Mouse (Mus musculus) kidney, postnatal 25 days (tissue): Measurements from ENCODE around the gene Gnb5.
A peak's percentile ranks its signal among the peaks of the same experiment; 100 is the strongest.

ENCODE experiments used
- DNase-seq, 2 experiments: peaks; one replicate each; pipeline ENCODE4 v3.0.0; 2021; ENCODE audit warnings: mixed read lengths in 2 of 2

The Gnb5 gene

DNA sequence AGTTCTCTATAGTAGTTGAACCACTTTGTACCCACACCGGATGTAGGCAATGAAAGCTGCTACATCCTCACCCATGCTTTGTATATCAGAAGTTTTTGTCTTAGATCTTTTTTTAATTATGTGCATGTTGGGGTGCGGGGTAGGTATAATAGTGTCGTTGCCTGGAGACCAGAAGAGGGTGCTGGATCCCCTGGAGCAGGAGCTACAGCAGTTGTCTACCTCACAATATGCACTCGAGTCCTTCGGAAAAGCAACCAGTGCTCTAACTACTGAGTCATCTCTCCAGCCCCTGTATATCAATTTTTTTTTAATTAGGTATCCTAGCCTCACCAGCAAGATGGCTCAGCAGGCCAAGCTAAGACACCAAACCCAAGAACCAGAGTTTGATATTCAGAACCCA lies 927 bp downstream of the Gnb5 start:
- DNase-seq = no peak

GRCm38 (mm10) chr9:75308621-75309020 lies 2.5 kb downstream of the Gnb5 start:
- no peak for DNase-seq

- peak; percentile 71 to 90 for DNase-seq
Observed at GRCm38 (mm10) chr9:75312008-75312407, 5.9 kb downstream of the Gnb5 start.

- no peak for DNase-seq
Observed at GRCm38 (mm10) chr9:75313138-75313831, 7.2 kb downstream of the Gnb5 start.

GRCm38 (mm10) chr9:75313832-75314516 lies 7.9 kb downstream of the Gnb5 start:
- DNase-seq = peak; percentile 76 to 84

DNA sequence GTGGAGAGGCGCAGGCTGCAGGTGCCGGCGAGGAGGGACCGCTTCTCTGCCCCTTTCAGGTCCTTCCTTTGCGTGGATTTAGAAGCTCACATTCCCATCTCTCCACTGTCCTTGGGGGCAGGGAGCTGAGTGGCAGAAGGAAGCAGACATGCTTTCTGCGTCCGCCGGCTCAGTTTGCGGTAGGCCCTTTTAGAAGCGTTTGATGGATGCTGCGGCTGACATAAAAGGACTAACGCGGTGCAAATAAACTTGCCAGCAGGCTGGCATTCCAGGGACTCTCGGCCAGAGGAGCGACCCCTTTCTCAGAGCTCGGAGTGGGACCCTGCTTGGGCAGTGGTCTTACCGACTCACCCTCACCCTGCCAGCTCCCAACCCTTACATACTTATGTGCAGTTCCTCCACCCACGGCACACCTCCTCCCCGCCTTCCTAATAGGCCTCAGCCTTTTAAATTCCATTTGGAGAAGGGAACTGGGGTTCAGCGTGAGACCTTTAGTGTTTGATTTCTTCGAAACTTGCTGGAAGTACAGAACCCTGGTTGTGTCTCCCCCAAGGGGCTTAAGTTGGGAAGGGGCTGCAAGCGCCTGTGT lies 8.5 kb downstream of the Gnb5 start:
- DNase-seq = peak in 1 of 2 experiments; percentile 7

- no peak for DNase-seq
Observed at GRCm38 (mm10) chr9:75315238-75315637, 9.2 kb downstream of the Gnb5 start.

DNA sequence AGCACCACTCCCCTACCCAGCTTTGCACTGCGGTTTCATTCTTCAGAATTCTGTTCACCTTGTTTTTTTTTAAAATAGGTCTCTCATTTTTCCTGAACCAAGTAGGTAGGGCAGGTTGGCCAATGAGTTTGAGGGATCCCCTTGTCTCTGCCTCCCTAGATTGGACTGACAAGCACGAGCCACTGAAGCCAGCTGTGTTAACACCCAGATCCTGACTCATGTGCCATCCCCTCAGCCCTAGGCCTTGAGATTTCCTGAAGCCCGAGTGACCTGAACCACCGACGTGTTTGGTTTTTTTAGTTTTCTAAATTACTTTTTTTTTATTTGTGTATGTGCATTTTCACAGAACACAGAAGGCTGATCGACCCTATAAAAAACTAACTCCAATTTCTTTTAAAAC lies 10.7 kb downstream of the Gnb5 start:
- DNase-seq = no peak

DNA sequence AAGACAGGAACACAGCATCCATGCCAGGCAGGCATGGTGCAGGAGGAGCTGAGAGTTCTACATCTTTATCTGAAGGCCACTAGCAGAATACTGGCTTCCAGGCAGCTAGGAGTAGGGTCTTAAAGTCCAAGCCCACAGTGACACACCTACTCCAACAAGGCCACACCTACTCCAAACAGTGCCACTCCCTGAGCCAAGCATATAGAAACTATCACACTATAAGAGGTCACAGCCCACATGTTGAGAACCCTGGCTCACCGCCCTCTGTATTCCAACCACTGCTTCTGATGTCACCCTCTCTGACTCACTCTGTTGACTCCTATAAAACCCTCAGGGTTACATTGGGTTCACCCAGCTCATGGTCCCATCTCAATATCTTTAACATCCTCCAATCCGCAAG lies 12.1 kb downstream of the Gnb5 start:
- DNase-seq = no peak

DNA sequence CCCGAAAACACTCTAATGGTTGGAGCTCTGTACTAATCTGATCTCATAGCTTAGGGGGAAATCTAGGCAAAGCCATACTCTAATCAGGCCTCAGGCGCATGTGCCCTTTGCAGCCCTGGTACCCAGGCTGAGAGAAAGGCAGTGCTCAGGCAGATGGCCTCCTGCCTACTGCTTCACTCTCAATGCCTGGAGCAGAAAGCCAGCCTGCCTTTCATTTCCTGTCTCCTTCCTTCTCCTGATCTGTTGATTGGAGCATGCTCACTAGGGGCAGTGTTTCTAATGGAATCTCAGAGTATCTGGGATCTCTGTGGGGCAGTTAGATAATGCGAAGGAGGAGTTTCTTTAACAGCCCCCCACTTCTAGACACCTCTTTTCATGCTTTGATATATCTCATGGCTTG lies 13.3 kb downstream of the Gnb5 start:
- DNase-seq = no peak

DNA sequence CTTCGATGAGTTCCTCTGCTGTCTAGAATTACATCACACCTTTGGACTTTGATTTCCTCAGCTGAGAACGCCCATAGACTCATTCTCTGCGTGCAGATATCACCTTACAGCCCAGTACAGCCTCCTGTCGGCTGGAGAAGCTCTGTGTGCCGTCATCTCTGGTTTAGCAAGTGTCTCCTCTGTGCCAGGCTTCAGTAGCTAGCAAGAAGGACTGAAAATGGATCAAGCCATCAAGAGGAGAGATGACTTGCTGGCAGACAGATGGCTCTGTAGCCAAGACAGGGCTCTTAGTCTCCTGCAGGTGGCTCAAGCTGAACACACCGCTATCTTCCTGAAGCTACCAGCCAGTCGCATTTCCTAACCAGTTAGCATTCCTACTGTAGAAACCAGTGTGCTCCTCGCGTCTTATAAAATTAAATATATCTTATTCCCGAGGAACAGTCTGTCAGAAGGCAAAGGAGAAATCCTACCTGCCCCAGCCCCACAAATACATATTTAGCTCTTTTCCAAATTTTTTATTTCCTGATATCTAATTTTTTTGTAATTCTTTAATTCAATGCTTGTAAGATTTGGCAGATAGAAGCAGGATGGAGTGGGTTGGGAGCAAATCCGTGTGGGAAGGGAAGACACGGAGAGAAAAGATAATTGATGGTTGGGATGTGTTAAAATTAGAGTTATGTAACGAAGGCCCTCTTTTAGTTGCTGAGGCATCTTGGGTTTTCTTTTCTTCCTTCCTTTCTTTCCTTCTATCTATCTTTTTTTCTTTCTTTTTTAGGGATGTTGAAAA lies 16.2 kb downstream of the Gnb5 start:
- no peak for DNase-seq

DNA sequence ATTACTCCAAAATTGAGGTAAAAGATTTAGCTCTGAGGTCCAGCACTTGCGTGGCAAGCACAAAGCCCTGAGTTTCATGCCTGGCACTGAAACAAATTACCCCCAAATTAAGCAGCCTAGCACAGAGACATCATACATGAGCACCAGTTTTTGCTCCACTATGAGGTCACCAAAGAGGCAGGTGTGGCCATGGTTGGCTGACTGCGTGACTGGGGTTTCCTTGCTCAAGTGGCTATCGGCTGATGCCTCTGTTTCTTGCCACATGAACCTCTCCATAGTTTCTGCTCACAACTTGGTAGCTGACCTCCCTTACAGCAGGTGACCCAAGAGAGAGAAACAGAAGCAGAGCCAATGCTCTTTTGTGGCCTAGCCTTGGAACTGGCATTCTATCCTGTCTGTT lies 22.0 kb downstream of the Gnb5 start:
- no peak for DNase-seq

GRCm38 (mm10) chr9:75330821-75331220 lies 24.7 kb downstream of the Gnb5 start:
- no peak for DNase-seq

- DNase-seq = no peak
Observed at GRCm38 (mm10) chr9:75334440-75334839, 28.4 kb downstream of the Gnb5 start.

DNA sequence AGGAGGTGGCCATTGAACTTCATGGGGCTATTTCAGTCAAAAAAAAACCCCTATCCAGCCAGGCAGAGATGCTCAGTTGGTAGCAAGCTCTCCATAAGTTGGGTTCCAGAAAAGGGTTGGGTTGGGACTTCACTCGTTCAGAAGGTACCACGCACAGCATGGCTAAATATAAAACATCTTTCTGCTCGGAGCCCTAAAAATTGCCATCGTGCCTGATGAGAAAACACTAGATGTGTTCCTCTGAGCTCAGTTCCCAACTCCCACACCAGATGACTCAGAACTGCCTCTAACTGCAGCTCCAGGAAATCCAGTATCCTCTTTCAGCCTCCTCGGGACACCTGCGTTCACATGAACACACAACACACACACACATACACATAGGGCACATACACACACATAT lies 31.9 kb downstream of the Gnb5 start:
- no peak for DNase-seq

DNA sequence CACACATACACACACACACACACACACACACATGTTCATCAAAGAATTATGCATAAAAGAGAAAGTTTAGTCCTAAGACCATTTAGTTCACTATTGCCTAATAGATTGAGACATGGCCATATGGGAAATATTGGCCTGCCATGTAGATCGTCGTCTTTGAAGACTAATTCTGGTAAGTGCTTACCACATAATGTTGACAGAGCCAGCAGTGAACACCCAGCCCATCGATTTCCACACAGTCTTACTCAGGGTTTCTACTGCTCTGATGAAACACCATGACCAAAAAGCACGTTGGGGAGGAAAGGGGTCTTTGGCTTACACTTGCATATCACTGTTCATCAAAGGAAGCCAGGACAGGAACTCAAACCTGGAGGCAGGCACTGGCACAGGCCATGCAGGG lies 36.3 kb downstream of the Gnb5 start:
- DNase-seq = no peak

DNA sequence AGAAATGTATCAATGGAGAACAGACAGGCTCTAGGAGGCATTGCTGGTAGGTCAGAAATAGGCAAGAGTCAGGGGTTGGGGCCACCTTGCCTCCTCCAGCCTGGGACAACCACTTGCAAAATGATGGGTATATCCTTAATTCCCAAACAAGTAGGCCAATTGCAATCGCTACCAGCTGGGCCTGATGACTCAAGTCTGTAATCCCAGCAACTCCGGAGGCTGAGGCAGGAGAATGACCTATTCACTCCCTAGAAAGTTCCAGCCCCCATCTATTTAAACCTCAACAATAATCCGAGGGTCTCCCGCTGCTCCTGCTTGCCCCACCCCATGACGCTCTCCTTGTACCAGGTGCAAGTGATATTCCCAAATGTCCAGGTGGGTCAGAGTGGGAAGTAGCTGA lies 41.4 kb downstream of the Gnb5 start, which contains the start of gene Bcl2l10:
Bcl2l10 (plus strand) TSS at position 301 of the 400 bp plus-strand sequence.
- DNase-seq = no peak

DNA sequence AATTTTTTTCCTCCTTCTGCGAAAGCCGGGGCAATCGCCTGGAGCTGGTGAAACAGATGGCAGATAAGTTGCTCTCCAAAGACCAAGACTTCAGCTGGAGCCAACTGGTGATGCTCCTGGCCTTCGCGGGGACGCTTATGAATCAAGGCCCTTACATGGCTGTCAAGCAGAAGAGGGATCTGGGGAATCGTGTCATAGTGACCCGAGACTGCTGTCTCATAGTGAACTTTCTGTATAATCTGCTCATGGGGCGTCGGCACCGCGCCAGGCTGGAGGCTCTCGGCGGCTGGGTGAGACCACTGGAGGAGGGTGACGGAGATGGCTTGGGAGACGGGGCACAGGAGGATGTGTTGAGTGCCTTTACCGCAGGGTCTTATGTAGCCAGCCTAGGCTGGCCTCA lies 42.0 kb downstream of the Gnb5 start:
- DNase-seq = no peak

DNA sequence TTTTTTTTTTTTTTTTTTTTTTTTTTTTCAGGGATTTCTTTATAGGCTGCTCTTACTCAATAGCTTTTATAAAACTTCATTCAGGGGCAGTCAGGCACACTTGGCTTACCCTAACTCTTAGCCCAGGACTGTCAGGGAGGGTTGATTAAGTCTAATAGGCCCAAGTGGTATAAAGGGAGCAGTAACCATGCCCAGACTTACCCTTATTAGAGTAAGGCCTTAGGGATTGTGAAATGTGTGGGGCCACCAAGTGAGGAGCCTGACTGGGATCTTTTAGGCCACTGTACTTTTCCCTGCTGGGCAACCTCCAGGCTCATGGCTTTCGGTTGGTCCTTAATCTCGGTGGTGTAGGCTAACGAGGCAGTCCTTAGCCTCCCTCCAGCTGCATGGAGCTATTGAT lies 42.6 kb downstream of the Gnb5 start:
- no peak for DNase-seq

- no peak for DNase-seq
Observed at GRCm38 (mm10) chr9:75353094-75353493, 47.0 kb downstream of the Gnb5 start.

GRCm38 (mm10) chr9:75355783-75356182 lies 49.7 kb downstream of the Gnb5 start:
- no peak for DNase-seq

DNA sequence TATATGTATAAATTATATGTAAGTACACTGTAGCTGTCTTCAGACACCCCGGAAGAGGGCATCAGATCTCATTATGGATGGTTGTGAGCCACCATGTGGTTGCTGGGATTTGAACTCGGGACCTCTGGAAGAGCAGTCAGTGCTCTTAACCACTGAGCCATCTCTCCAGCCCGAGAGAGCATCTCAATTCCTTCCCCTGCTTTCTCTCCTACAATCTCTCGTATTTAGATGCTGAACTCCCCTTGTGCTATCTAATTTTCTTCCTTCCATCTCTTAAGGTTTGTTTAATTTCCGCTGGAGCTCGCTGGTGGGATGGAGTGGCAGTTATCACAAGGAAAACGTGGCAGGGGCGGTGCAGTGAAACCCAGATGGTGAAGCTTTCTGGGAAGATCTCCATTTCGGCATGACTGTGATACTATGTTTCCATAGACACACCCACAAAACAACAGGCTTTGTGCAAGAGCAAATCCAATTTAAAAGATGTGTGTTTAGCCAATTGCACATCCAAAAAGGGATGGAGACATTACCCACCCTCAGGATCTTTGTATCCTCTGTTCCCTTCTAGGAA lies 51.1 kb downstream of the Gnb5 start:
- DNase-seq = no peak

GRCm38 (mm10) chr9:75361699-75362098 lies 55.6 kb downstream of the Gnb5 start:
- DNase-seq = peak; percentile 75 to 84
